In the genomic region with DNA sequence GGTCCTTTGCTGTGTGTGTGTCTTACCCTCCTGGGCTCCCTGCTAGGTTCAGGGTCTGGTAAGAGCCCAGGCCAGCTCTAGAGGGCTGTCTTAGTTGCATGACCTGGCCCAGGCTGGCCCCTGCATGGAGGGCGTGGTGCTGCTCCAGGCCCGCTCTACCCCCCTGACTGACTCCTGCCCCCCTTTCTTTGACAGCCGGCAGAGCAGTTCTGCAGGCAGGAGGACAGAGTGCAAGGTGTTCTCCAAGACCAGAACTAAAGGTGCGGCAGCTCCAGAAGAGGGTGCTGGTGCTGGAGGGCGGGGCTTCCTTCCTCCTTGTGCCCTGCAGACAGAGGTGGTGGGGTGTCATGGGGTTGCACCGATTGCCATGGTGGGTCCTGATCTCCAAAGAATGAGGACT, we compare ENCODE assay signal across 26 mouse cellular contexts. TPM values are rescaled to one million over a fixed set of nuclear protein-coding genes. Genes with fewer than 3 reads are reported as not detected.
DNase-seq lines count a peak whose midpoint lies in the region; ATAC-seq and TF ChIP-seq lines count a peak whose summit lies in the region.
"Had no signal": no experiment of that assay in that cellular context is flagged by ENCODE, and none has a peak within 500 bp of the region (broad histone marks: within the 10 kb centered on the region; RNA-seq: fewer than 3 reads in every experiment).

No protein-coding gene starts in this region.

- DNase-seq in layer of hippocampus, adult 2 months (ENCODE audit: low spot score in 2 of 2), result no peak
- DNase-seq in layer of hippocampus, adult 18-20 months (ENCODE audit: low spot score in 2 of 2), result no peak
- peak; percentile 49 for DNase-seq in kidney, postnatal 14 days
- DNase-seq in stomach, postnatal 0 days (ENCODE audit: low spot score), result no peak
- no peak for DNase-seq in left cerebral cortex, postnatal 10 days (ENCODE audit: extremely low spot score in 1 of 2, low spot score in 2 of 2)
- DNase-seq in testis, postnatal 10 days (ENCODE audit: low spot score), result no peak
- DNase-seq: adrenal gland, adult 2 months; B cell, adult 2 months; cerebellum, adult 18-20 months; cerebellum, postnatal 14 days; gastrocnemius, postnatal 10 days; heart, adult 11 months; layer of hippocampus, postnatal 36 days; right cerebral cortex, adult 18-20 months; right cerebral cortex, postnatal 4 days had no signal

- H3K9me3 ChIP-seq in intestine, embryonic 16.5 days (ENCODE audit: control insufficient read depth, low read length), result no peaks in the 10 kb centered on the region
- no peaks in the 10 kb centered on the region for H3K9me3 ChIP-seq in stomach, postnatal 0 days (ENCODE audit: control insufficient read depth, low read length)
- H3K9me3 ChIP-seq: embryonic facial prominence, embryonic 15.5 days; G1E; hindbrain, embryonic 15.5 days; limb, embryonic 12.5 days; liver, embryonic 12.5 days; neural tube, embryonic 15.5 days had no signal

- TF ChIP-seq CTCF in layer of hippocampus, adult 2 months (conservative IDR thresholded peaks at IDR 0.05), result no peak
- 0 out of 2 replicates have a peak, but pooled peaks have one; percentile 12 for TF ChIP-seq CTCF in stomach, postnatal 0 days (IDR thresholded peaks at IDR 0.05; ENCODE audit: low read depth)

- H3K4me3 ChIP-seq in layer of hippocampus, adult 2 months, result no peak overlapping the region
- H3K4me3 ChIP-seq in intestine, embryonic 16.5 days (ENCODE audit: low read length), result no peak overlapping the region
- no peak overlapping the region for H3K4me3 ChIP-seq in stomach, postnatal 0 days (ENCODE audit: low read depth, low read length)
- H3K4me3 ChIP-seq: embryonic facial prominence, embryonic 15.5 days; hindbrain, embryonic 15.5 days; limb, embryonic 12.5 days; liver, embryonic 12.5 days; neural tube, embryonic 15.5 days had no signal

- no peak overlapping the region for H3K4me2 ChIP-seq in intestine, embryonic 16.5 days (ENCODE audit: low read depth, low read length)
- no peak overlapping the region for H3K4me2 ChIP-seq in stomach, postnatal 0 days (replicated peaks; ENCODE audit: low read depth)
- H3K4me2 ChIP-seq: embryonic facial prominence, embryonic 15.5 days; heart, embryonic 11.5 days; hindbrain, embryonic 15.5 days; limb, embryonic 12.5 days; liver, embryonic 12.5 days; midbrain, embryonic 11.5 days; neural tube, embryonic 15.5 days had no signal

- WGBS in intestine, embryonic 16.5 days, result 75% methylated on average over 6 of the region's 6 CpGs
- 51% methylated on average over 6 of the region's 6 CpGs for WGBS in stomach, postnatal 0 days

- intact Hi-C loops in left cerebral cortex, postnatal 10 days (cut with DNase I), result no loop called here

- no peaks in the 10 kb centered on the region for H3K36me3 ChIP-seq in intestine, embryonic 16.5 days (ENCODE audit: control insufficient read depth, insufficient read depth, low read length)
- H3K36me3 ChIP-seq in stomach, postnatal 0 days (ENCODE audit: control insufficient read depth, insufficient read depth, low read length), result no peaks in the 10 kb centered on the region
- H3K36me3 ChIP-seq: hindbrain, embryonic 15.5 days had no signal

- peak overlapping the region; percentile 39; the same call in 1 of the 2 replicates for H3K27ac ChIP-seq in layer of hippocampus, adult 2 months
- H3K27ac ChIP-seq in intestine, embryonic 16.5 days (ENCODE audit: low read length), result no peak overlapping the region
- H3K27ac ChIP-seq in stomach, postnatal 0 days (replicated peaks), result no peak overlapping the region
- H3K27ac ChIP-seq: embryonic facial prominence, embryonic 15.5 days; hindbrain, embryonic 15.5 days; limb, embryonic 12.5 days; liver, embryonic 12.5 days; neural tube, embryonic 15.5 days had no signal

- peaks cover 11% of the 10 kb centered on the region for H3K4me1 ChIP-seq in intestine, embryonic 16.5 days (ENCODE audit: control insufficient read depth, insufficient read depth, low read length)
- no peaks in the 10 kb centered on the region for H3K4me1 ChIP-seq in stomach, postnatal 0 days (replicated peaks; ENCODE audit: control insufficient read depth, insufficient read depth)
- H3K4me1 ChIP-seq: limb, embryonic 12.5 days had no signal

- ATAC-seq in intestine, embryonic 16.5 days, result peak; percentile 81
- ATAC-seq in stomach, postnatal 0 days (ENCODE audit: low FRiP score, low TSS enrichment), result peak; percentile 49
- ATAC-seq: forebrain, embryonic 14.5 days; liver, embryonic 12.5 days had no signal

- H3K27me3 ChIP-seq in intestine, embryonic 16.5 days (replicated peaks; ENCODE audit: control insufficient read depth, insufficient read depth, low read length), result no peaks in the 10 kb centered on the region
- no peaks in the 10 kb centered on the region for H3K27me3 ChIP-seq in stomach, postnatal 0 days (ENCODE audit: control insufficient read depth, insufficient read depth, low read length)
- H3K27me3 ChIP-seq: CH12.LX; embryonic facial prominence, embryonic 15.5 days; hindbrain, embryonic 15.5 days; limb, embryonic 12.5 days; liver, embryonic 12.5 days; neural tube, embryonic 15.5 days had no signal

- no peak overlapping the region for H3K9ac ChIP-seq in intestine, embryonic 16.5 days (ENCODE audit: low read depth, low read length)
- H3K9ac ChIP-seq in stomach, postnatal 0 days (ENCODE audit: low read length), result no peak overlapping the region
- H3K9ac ChIP-seq: embryonic facial prominence, embryonic 15.5 days; hindbrain, embryonic 15.5 days; limb, embryonic 12.5 days; liver, embryonic 12.5 days; neural tube, embryonic 15.5 days had no signal

- TF ChIP-seq EP300 in stomach, postnatal 0 days (optimal IDR thresholded peaks at IDR 0.05), result no peak

RNA-seq across cellular contexts. Expression of gene Mok, which starts 44.0 kb away (rescaled TPM):
- total RNA-seq in layer of hippocampus, adult 2 months (2021), result 10 to 100 TPM; 10.4 to 13.7 TPM
- total RNA-seq in layer of hippocampus, adult 18-20 months (2021), result 10 to 100 TPM in 1 of 2 experiments, 1 to 10 TPM in 1; 9.6 to 11.9 TPM
- polyA plus RNA-seq in intestine, embryonic 16.5 days (2015; fragmentation: Nextera tagmentation; extraction: Ambion mirVana), result 1.7 and 2.9 TPM in 2 replicates
- 0.95 and 0.97 TPM in 2 replicates for polyA plus RNA-seq in stomach, postnatal 0 days (2015; fragmentation: Nextera tagmentation; extraction: Ambion mirVana)
- 10 to 100 TPM; 11.9 to 13.5 TPM for total RNA-seq in left cerebral cortex, postnatal 10 days (2021)

RNA-seq across cellular contexts. Expression of gene Zfp839, which starts 53.3 kb away (rescaled TPM):
- total RNA-seq in layer of hippocampus, adult 2 months (2021), result 10 to 100 TPM; 12.8 to 13.2 TPM
- total RNA-seq in layer of hippocampus, adult 18-20 months (2021), result 10 to 100 TPM; 10.4 to 11.4 TPM
- 3.7 and 4.9 TPM in 2 replicates for polyA plus RNA-seq in intestine, embryonic 16.5 days (2015; fragmentation: Nextera tagmentation; extraction: Ambion mirVana)
- 2.3 and 2.5 TPM in 2 replicates for polyA plus RNA-seq in stomach, postnatal 0 days (2015; fragmentation: Nextera tagmentation; extraction: Ambion mirVana)
- total RNA-seq in left cerebral cortex, postnatal 10 days (2021), result 1 to 10 TPM; 8.6 to 8.9 TPM

RNA-seq across cellular contexts. Expression of gene Wdr20, which starts 59.0 kb away (rescaled TPM):
- 10 to 100 TPM; 43.5 to 49.9 TPM for total RNA-seq in layer of hippocampus, adult 2 months (2021)
- 10 to 100 TPM; 44.7 to 50.9 TPM for total RNA-seq in layer of hippocampus, adult 18-20 months (2021)
- 21.1 and 21.7 TPM in 2 replicates for polyA plus RNA-seq in intestine, embryonic 16.5 days (2015; fragmentation: Nextera tagmentation; extraction: Ambion mirVana)
- 12.8 and 14.0 TPM in 2 replicates for polyA plus RNA-seq in stomach, postnatal 0 days (2015; fragmentation: Nextera tagmentation; extraction: Ambion mirVana)
- 10 to 100 TPM; 34.6 to 35.9 TPM for total RNA-seq in left cerebral cortex, postnatal 10 days (2021)
